Mouse (Mus musculus) ES-E14 (cell line): Measurements from ENCODE around the gene Uba5. TPM values are rescaled to one million over a fixed set of nuclear protein-coding genes. Genes with fewer than 3 reads are reported as not detected.

Source experiments
- DNase-seq: peaks from one replicate; pipeline ENCODE4 v3.0.0-alpha.2; 2013; ENCODE audit warnings: low read depth, low spot score
- H3K27ac ChIP-seq: 2 replicates; pipeline ENCODE4 v1.5.1; 2012; ENCODE audit warnings: low read depth, mild to moderate bottlenecking, low read length, moderate library complexity, mixed read lengths; ENCODE audit not compliant: poor library complexity, insufficient read depth, severe bottlenecking
- H3K36me3 ChIP-seq: 2 replicates; pipeline ENCODE4 v1.6.1; 2012; ENCODE audit warnings: mild to moderate bottlenecking, low read length, moderate library complexity, mixed read lengths; ENCODE audit not compliant: control insufficient read depth, poor library complexity, insufficient read depth, severe bottlenecking
- H3K4me1 ChIP-seq, 2 experiments: fragments of 150-350 bp in 1 of 2; sonication (generic) in 1 of 2; 2 replicates each; pipeline ENCODE4 v1.6.1; 2012; ENCODE audit warnings: low read length in 2 of 2, mild to moderate bottlenecking in 1 of 2, mixed read lengths in 1 of 2; ENCODE audit not compliant: control insufficient read depth in 2 of 2, insufficient read depth in 2 of 2, poor library complexity in 1 of 2
- H3K4me3 ChIP-seq, 2 experiments: fragments of 150-350 bp in 1 of 2; sonication (generic) in 1 of 2; 2 replicates each; pipeline ENCODE4 v1.5.1; 2012; ENCODE audit warnings: low read length in 2 of 2, low read depth in 1 of 2, mild to moderate bottlenecking in 1 of 2, mixed read lengths in 1 of 2; ENCODE audit not compliant: insufficient read depth in 1 of 2, poor library complexity in 1 of 2, severe bottlenecking in 1 of 2
- H3K9ac ChIP-seq: 2 replicates; pipeline ENCODE4 v1.6.1; 2012; ENCODE audit warnings: low read depth, mild to moderate bottlenecking, low read length, mixed read lengths; ENCODE audit not compliant: poor library complexity, insufficient read depth, severe bottlenecking
- H3K9me3 ChIP-seq: fragments of 150-350 bp; sonication (generic); 2 replicates; pipeline ENCODE4 v1.6.1; 2012; ENCODE audit warnings: low read depth, mild to moderate bottlenecking, low read length; ENCODE audit not compliant: control insufficient read depth, insufficient read depth
- CHD2 ChIP-seq: IDR thresholded peaks from 2 replicates; pipeline ENCODE4 v1.6.1; 2014; ENCODE audit warnings: mild to moderate bottlenecking, low read depth, low read length, inconsistent platforms
- HCFC1 ChIP-seq: IDR thresholded peaks from 2 replicates; pipeline ENCODE4 v1.6.1; 2012; ENCODE audit warnings: low read length, inconsistent platforms, borderline replicate concordance; ENCODE audit not compliant: insufficient read depth
- MAFK ChIP-seq: IDR thresholded peaks from 2 replicates; pipeline ENCODE4 v1.6.1; 2014; ENCODE audit warnings: mild to moderate bottlenecking, low read depth, low read length, inconsistent platforms; ENCODE audit not compliant: insufficient read depth
- ZC3H11A ChIP-seq: IDR thresholded peaks from 2 replicates; pipeline ENCODE4 v1.6.1; 2012; ENCODE audit warnings: low read depth, mild to moderate bottlenecking, inconsistent platforms, low read length, borderline replicate concordance
- ZNF384 ChIP-seq: IDR thresholded peaks from 2 replicates; pipeline ENCODE4 v1.6.1; 2012; ENCODE audit warnings: low read depth, low read length, inconsistent platforms
- in situ Hi-C, 2 experiments: fragments of 600-800 bp; cut with MboI; formaldehyde crosslinking; loops; one replicate each; pipeline ENCODE4 v1.15.1; 2025; ENCODE audit warnings: low sequenced_read_pairs in 2 of 2, inconsistent platforms in 1 of 2; ENCODE audit not compliant: unreplicated experiment in 2 of 2
- total RNA-seq: library from RNA; depleted of rRNA; stranded (reverse); fragments of 300-350 nt; gene quantifications from 2 replicates; pipeline ENCODE4 v1.2.3, GENCODE M21; 2012; rRNA removed

Gene Uba5
- 31.9 and 44.7 TPM in 2 replicates for total RNA-seq

GRCm38 (mm10) chr9:104062430-104063243, at the start of gene Uba5:
Gene Uba5 (minus strand): TSS chr9:104063134.
- Histone ChIP-seq H3K9me3 (no peaks in the 10 kb centered on the region), H3K4me1 (peaks cover 0 to 5% of the 10 kb centered on the region in 2 experiments; a peak in 3 of 4 replicates), H3K9ac (peak within 1 kb of the TSS; percentile 96), H3K27ac (no peak within 1 kb of the TSS; the same call in 1 of the 2 replicates), H3K4me3 (peak within 1 kb of the TSS; percentile 82 to 100), H3K36me3 (peaks cover 5% of the 10 kb centered on the region)
- DNase-seq: peak; percentile 56
- no peak for TF ChIP-seq ZC3H11A
- no peak for TF ChIP-seq MAFK
- TF ChIP-seq ZNF384: no peak
- TF ChIP-seq HCFC1: no peak
- TF ChIP-seq CHD2: no peak
- in situ Hi-C loops: no loop called here

GRCm38 (mm10) chr9:104109151-104109550, 46.2 kb upstream of the Uba5 start:
- Histone ChIP-seq H3K27ac (no peak overlapping the region), H3K4me1 (peaks cover 0 to 3% of the 10 kb centered on the region in 2 experiments; a peak in 1 of 4 replicates), H3K9me3 (no peaks in the 10 kb centered on the region), H3K36me3 (no peaks in the 10 kb centered on the region), H3K9ac (no peak overlapping the region), H3K4me3 (no peak overlapping the region)
- no peak for DNase-seq
- in situ Hi-C loops: no loop called here
- TF ChIP-seq ZNF384 (no peak), ZC3H11A (no peak), MAFK (no peak), CHD2 (no peak), HCFC1 (no peak)

GRCm38 (mm10) chr9:104108571-104109143, 45.7 kb upstream of the Uba5 start:
- no peak for DNase-seq
- Histone ChIP-seq H3K4me1 (peaks cover 0 to 3% of the 10 kb centered on the region in 2 experiments; a peak in 1 of 4 replicates), H3K4me3 (no peak overlapping the region), H3K9ac (no peak overlapping the region), H3K27ac (no peak overlapping the region), H3K36me3 (no peaks in the 10 kb centered on the region), H3K9me3 (no peaks in the 10 kb centered on the region)
- no peak for TF ChIP-seq ZNF384
- no peak for TF ChIP-seq HCFC1
- TF ChIP-seq ZC3H11A: no peak
- TF ChIP-seq MAFK: no peak
- TF ChIP-seq CHD2: no peak
- in situ Hi-C loops: no loop called here

GRCm38 (mm10) chr9:104107482-104107881, 44.5 kb upstream of the Uba5 start:
- Histone ChIP-seq H3K36me3 (no peaks in the 10 kb centered on the region), H3K9ac (no peak overlapping the region), H3K9me3 (no peaks in the 10 kb centered on the region), H3K4me1 (peaks cover 5 to 6% of the 10 kb centered on the region in 2 experiments; a peak in 3 of 4 replicates), H3K4me3 (no peak overlapping the region), H3K27ac (no peak overlapping the region)
- DNase-seq: no peak
- TF ChIP-seq MAFK (no peak), CHD2 (no peak), ZC3H11A (no peak), HCFC1 (no peak), ZNF384 (no peak)
- in situ Hi-C loops: no loop called here
